Mouse (Mus musculus) heart, adult 8-10 months (tissue): ENCODE data around the gene Cdc42se1. TPM values are rescaled to one million over a fixed set of nuclear protein-coding genes. Genes with fewer than 3 reads are reported as not detected.
"Not testable (repeated sequence)": the region's sequence is repeated elsewhere in the genome, so short reads cannot be mapped to it uniquely, and the experiment has no call there.

Source experiments
- DNase-seq: peaks from one replicate; pipeline ENCODE4 v3.0.0; 2022; ENCODE audit warnings: low spot score
- total RNA-seq, 4 experiments: library from RNA; stranded (reverse); gene quantifications; 2 replicates each; pipeline ENCODE4 v1.2.4; 2022

The Cdc42se1 gene
- 10 to 100 TPM; 17.0 to 22.8 (median 20.4) TPM for total RNA-seq

DNA sequence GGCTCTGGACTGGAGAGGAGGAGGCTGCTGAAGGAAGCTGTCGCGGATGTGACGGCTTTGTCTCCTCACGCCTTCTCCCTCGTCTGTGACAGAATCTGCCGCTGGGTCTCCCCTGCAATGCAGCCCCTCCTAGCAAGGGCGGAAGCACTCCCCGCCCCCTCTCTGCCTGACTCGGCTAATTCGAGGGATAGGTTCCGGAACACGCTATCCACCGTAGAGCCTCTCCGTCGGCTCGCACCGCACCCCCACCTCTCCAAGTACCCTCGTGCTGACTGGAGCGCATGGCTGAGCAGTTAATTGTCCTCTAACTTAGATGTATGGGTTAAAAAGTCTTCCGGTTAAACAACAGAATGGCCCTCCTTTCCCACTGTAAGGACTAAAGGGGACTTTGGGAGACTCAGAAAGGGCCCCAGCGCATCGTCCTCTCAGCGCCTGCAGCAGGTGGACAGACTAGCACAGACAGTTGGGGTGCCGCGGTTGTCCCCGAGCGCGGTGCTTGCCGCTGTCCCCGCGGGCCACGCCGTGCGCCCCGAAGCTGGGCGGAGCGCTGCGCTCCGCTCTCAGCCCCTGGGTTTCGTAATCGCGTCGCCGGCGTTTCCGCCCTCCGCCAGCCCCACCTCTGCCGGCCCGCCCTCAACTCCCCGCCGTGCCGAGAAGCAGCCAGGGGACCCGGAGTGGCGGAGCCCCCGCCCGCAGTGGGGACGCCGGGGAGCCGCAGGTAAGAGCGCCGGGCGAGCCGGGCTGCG, at the start of gene Cdc42se1:
Gene Cdc42se1, plus strand, starts transcription at position 585 of the 746 bp plus-strand sequence.
- DNase-seq: peak; percentile 86

DNA sequence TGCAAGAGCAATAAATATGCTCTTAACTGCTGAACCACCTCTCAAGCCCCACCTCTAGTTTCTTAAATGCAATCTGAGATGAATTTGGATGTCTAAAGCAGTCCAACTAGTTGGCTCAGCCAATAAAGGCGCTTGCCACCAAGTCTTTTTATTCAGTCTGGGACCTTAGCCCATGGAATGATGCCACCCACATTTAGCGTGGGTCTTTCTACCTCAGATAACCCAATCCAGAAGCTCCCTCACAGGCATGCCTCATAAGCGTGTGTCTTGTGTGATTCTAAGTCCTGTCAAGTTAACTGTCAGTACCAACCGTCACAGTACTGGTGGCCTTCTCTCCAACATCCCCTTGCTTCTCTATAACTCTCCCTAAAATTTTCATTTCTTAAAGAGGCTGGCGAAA, 49.6 kb upstream of the Cdc42se1 start:
- DNase-seq: no peak

GRCm38 (mm10) chr3:95179890-95180289, 48.6 kb upstream of the Cdc42se1 start:
- no peak for DNase-seq

GRCm38 (mm10) chr3:95181841-95182240, 46.7 kb upstream of the Cdc42se1 start:
- no peak for DNase-seq

- DNase-seq: no peak
Measured at GRCm38 (mm10) chr3:95184796-95185577, 43.5 kb upstream of the Cdc42se1 start.

GRCm38 (mm10) chr3:95186100-95186499, 42.4 kb upstream of the Cdc42se1 start:
- no peak for DNase-seq

- no peak for DNase-seq
Measured at GRCm38 (mm10) chr3:95186888-95187287, 41.6 kb upstream of the Cdc42se1 start.

GRCm38 (mm10) chr3:95194721-95195135, 33.8 kb upstream of the Cdc42se1 start:
- no peak for DNase-seq

DNA sequence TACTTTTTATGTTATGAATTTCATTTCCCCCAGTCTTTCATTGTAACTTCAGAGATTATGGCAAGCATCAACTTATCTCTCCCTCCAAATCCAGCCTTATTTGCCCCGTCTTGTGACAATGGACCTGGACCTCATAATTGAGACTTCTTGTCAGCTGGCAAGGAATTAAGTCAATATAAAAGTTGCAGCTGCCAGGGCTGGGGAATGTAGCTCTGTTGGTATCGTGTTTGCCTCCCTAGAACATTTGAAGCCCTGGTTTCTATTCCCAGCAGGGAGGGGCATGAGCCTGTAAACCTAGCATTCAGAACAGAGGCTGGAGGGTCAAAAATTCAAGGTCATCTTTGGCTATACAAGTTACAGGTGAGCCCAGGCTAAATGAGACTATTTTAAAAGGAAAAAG, 32.8 kb upstream of the Cdc42se1 start:
- DNase-seq: no peak

DNA sequence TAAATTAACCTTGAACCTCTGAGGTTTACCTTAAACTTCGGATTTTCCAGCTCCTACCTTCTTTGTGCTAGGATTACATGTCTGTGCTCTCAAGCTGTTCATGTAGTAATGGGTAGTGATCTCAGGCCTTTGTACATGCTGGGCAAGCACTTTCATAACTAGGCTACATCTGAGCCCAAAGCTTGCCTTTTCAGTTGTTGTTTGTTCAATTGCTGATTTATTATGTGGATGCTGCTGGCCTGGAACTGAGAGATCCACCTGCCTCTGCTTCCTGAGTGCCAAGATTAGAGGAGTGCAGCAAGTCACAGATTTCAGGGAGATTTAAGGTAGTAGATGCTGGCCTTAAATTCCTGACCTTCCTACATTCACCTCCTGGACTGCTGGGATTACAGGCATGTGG, 29.4 kb upstream of the Cdc42se1 start:
- DNase-seq: no peak

GRCm38 (mm10) chr3:95200132-95200531, 28.4 kb upstream of the Cdc42se1 start:
- DNase-seq: peak; percentile 14

DNA sequence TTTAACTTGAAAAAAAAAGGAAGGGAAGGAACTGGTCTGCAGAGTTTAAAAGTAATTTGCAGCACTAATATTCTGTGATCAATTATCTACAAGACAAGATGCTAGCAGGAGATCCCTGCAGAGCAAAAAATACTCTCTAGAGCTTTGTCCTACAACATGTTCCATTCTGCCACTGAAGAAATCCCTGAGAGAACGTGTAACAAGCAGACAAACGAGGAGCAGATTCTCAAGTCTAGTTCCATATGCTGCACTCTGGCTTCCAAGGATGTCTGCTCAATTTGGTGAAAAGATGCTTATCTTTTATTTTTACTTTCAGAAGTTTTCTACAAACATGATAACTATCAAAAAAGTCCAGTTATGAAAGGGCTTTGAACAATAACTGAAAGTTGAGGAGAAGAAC, 28.0 kb upstream of the Cdc42se1 start:
- DNase-seq: no peak

DNA sequence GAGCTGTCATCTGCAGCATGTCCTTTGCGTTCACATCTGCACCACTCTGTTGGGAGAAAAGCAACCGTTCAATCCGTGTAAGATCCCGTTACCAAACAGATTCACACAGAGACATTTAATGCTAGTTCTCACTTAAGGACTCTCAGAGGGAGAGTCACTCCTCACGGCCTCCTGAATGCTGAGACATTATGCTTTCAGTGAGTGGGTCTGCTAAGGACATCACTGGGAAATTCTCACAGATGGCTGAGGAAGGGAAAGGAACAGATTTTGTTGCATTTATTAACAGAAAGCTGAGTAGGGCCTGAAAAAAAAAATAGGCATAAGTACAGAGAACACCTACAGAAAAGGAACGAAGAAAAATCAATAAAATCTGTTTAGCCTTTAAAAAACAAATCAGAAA, 24.7 kb upstream of the Cdc42se1 start:
- DNase-seq: no peak

DNA sequence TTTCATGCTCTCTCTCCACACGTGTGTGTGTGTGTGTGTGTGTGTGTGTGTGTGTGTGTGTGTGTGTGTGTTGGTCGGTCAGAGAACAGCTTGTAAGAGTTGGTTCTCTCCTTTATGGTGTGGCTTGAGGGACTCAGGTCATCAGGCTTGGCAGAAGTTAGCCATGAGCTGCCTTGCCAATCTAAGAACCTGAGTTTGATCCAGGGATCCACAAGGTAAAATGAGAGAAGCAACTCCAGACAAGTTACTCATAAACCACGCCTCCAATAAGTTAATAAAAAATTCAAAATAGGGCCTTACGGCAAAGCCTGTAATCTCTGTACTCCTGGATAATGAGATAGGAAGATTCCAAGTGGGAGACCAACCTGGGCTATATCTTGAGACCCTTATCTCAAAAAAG, 20.2 kb upstream of the Cdc42se1 start:
- DNase-seq: no peak

DNA sequence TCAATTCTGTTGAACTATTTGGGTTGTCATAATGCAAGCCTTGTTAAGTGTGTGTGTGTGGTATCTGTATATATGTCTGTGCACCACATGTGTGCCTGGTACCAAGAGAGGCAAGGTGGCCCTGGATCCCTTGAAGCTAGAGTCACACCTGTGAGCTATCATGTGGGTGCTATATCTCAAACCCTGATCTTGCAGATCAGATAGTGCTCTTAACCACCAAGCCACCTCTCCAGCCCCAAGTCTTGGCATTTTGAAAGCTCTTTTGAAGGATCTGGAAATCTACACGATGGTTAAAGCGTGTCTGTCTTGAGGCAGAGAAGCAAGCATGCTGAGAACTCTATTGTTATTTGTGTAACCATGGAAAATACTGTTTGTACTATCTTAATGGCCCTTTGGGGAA, 17.9 kb upstream of the Cdc42se1 start:
- no peak for DNase-seq

- not testable (repeated sequence) for DNase-seq
Measured at GRCm38 (mm10) chr3:95212889-95213608, 15.5 kb upstream of the Cdc42se1 start.

GRCm38 (mm10) chr3:95213609-95213975, 14.9 kb upstream of the Cdc42se1 start:
- no peak for DNase-seq

- DNase-seq: no peak
Measured at GRCm38 (mm10) chr3:95216655-95217254, 11.8 kb upstream of the Cdc42se1 start.

DNA sequence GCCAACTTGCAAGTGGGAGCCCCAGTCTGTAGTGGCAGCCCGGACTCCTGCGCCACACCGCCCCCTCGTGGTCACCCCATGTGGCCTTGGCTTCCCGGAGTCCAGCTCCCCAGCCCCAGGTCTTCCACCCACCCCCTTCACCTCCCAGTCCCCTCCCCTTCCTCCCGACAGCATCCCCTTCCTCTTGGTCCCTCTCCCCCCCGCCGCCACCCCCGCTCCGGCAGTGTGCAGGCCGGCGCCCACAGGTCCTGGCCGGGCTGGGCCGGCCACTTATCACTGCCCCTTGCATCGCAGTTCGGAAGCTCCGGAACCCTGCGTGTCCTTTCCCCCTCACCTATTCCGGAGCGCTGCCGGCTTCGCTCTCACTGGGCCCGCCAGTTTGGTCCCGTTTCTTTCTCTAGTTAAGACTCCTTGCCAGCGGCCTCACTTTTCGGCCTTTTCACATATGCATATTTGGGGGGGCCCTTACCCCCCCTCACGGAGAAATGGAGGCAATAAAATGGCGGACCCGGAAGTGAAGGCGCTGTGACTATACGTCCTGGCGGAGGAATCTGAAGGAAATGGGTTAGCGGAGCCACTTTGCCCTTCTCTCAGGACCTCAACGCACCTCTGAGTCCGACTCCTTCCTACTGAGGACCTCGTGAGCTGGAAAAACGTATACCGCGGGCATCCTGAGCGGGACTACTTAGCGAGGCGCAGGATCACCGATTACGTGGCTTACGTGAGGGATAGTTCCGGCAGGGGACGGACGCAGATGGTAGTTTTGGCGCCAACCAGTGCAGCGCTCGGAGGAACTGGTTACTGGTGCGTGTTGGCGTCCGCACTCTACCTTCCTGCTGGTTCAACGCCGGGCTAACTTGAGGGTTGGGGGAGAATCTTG, 11.0 kb upstream of the Cdc42se1 start, which contains the start of gene Gabpb2:
Gene Gabpb2, minus strand, starts transcription at position 662 of the 880 bp plus-strand sequence.
- peak; percentile 95 for DNase-seq

DNA sequence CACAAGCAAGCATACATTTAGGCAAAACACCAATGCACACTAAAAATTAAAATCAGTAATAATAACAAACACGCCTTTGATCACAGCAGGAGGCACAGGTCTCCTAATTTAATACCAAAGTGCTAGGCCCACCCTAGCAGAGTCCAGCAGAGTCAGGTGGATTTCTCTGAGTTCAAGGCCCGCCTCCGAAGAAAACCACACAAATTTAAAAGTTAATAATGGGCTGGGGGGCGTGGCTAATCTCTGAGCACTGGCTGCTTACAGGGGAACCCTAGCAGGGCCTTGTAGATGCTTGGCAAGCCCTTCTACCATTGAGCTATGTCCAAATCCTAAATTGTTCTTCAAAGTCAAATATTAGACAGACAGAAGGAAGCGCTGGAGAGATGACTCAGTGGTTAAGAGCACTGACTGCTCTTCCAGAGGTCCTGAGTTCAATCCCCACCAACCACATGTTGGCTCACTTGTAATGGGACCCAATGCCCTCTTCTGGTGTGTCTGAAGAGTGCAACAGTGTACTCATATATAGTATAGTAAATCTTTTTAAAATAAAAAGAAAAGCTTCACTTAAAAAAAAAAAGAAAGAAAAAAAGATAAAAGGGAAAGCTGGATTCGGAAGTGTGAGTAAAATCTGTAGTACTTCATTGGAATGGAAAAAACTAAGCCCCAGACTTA, 9.9 kb upstream of the Cdc42se1 start:
- DNase-seq: no peak
